Mouse (Mus musculus) hindbrain, embryonic 14.5 days (tissue): ENCODE data around the gene Tmtc2. TPM values are rescaled to one million over a fixed set of nuclear protein-coding genes. Genes with fewer than 3 reads are reported as not detected.
A peak's percentile ranks its signal among the peaks of the same experiment; 100 is the strongest.

ENCODE experiments used
- ATAC-seq: fragments of 200-750 bp; cut with Nextera tagmentation; 2 replicates; pipeline ENCODE4 v1.8.0; 2017; ENCODE audit warnings: moderate number of reproducible peaks, mild to moderate bottlenecking, moderate TSS enrichment, moderate library complexity; ENCODE audit not compliant: low FRiP score
- DNase-seq: peaks from one replicate; pipeline ENCODE4 v3.0.0-alpha.2; 2015; ENCODE audit warnings: low spot score
- H3K27ac ChIP-seq: fragments of 300-500 bp; sonication (generic); 2 replicates; pipeline ENCODE4 v1.5.1; 2014; ENCODE audit warnings: mild to moderate bottlenecking, moderate library complexity
- H3K27me3 ChIP-seq: fragments of 300-500 bp; sonication (generic); 2 replicates; pipeline ENCODE4 v1.6.1; 2014; ENCODE audit warnings: mild to moderate bottlenecking, low read length, mixed read lengths; ENCODE audit not compliant: control insufficient read depth, insufficient read depth
- H3K36me3 ChIP-seq: fragments of 300-500 bp; sonication (generic); replicated peaks from 2 replicates; pipeline ENCODE4 v1.6.1; 2014; ENCODE audit not compliant: control insufficient read depth, insufficient read depth
- H3K4me1 ChIP-seq: fragments of 300-500 bp; sonication (generic); replicated peaks from 2 replicates; pipeline ENCODE4 v1.6.1; 2014; ENCODE audit warnings: antibody characterized with exemption, low read length, mixed read lengths; ENCODE audit not compliant: control insufficient read depth, insufficient read depth
- H3K4me2 ChIP-seq: fragments of 300-500 bp; sonication (generic); replicated peaks from 2 replicates; pipeline ENCODE4 v1.6.1; 2014; ENCODE audit warnings: mild to moderate bottlenecking, moderate library complexity
- H3K4me3 ChIP-seq: fragments of 300-500 bp; sonication (generic); replicated peaks from 2 replicates; pipeline ENCODE4 v1.5.1; 2014; ENCODE audit warnings: mild to moderate bottlenecking, low read length
- H3K9ac ChIP-seq: fragments of 300-500 bp; sonication (generic); 2 replicates; pipeline ENCODE4 v1.6.1; 2014
- H3K9me3 ChIP-seq: fragments of 300-500 bp; sonication (generic); 2 replicates; pipeline ENCODE4 v1.6.1; 2016; ENCODE audit warnings: low read length; ENCODE audit not compliant: control insufficient read depth
- WGBS: fragments of 180-500 bp; shearing (Covaris S2); extraction: QIAGEN DNeasy Blood & Tissue Kit; methylation state at CpG from one replicate; pipeline ENCODE4 v1.1.7; 2014; 5-methylcytosine and 5-hydroxymethylcytosine counted together
- polyA plus RNA-seq: library from polyadenylated mRNA; unstranded; fragments of >200 nt; fragmentation: Nextera tagmentation; extraction: Ambion mirVana; gene quantifications from 2 replicates; pipeline ENCODE4 v1.2.1, GENCODE M21; 2014

Tmtc2 gene
- polyA plus RNA-seq, 1 experiment from 2014 or later, result 7.3 TPM

GRCm38 (mm10) chr10:105222904-105223303, 351.3 kb downstream of the Tmtc2 start:
- Histone ChIP-seq H3K9ac (no peak overlapping the region), H3K27me3 (no peaks in the 10 kb centered on the region)
- ATAC-seq, result no peak

GRCm38 (mm10) chr10:105201491-105201890, 372.8 kb downstream of the Tmtc2 start:
- H3K4me3 ChIP-seq, result no peak overlapping the region
- no peak overlapping the region for H3K9ac ChIP-seq
- ATAC-seq, result no peak
- H3K9me3 ChIP-seq, result no peaks in the 10 kb centered on the region
- WGBS, result 37% methylated on average over 10 of the region's 10 CpGs
- peak overlapping the region; percentile 12; the same call in 1 of the 2 replicates for H3K4me2 ChIP-seq
- 0 out of 2 replicates have a peak overlapping the region, but pooled peaks have one; percentile 11 for H3K27ac ChIP-seq
- H3K27me3 ChIP-seq, result no peaks in the 10 kb centered on the region
- H3K4me1 ChIP-seq, result peaks cover 13% of the 10 kb centered on the region
- no peak for DNase-seq
- H3K36me3 ChIP-seq, result no peaks in the 10 kb centered on the region

More at GRCm38 (mm10) chr10:105222904-105223303, 351.3 kb downstream of the Tmtc2 start:
- no peaks in the 10 kb centered on the region for H3K36me3 ChIP-seq
- no peak for DNase-seq
- H3K27ac ChIP-seq, result no peak overlapping the region
- no peaks in the 10 kb centered on the region for H3K4me1 ChIP-seq
- H3K4me3 ChIP-seq, result no peak overlapping the region
- no peak overlapping the region for H3K4me2 ChIP-seq
- no peaks in the 10 kb centered on the region for H3K9me3 ChIP-seq
- WGBS, result 97% methylated on average over 5 of the region's 5 CpGs

GRCm38 (mm10) chr10:105200678-105201077, 373.6 kb downstream of the Tmtc2 start:
- WGBS, result 51% methylated on average over 2 of the region's 2 CpGs
- DNase-seq, result no peak
- Histone ChIP-seq H3K4me3 (no peak overlapping the region), H3K36me3 (no peaks in the 10 kb centered on the region), H3K9me3 (no peaks in the 10 kb centered on the region), H3K27me3 (no peaks in the 10 kb centered on the region), H3K4me1 (peaks cover 13% of the 10 kb centered on the region), H3K9ac (no peak overlapping the region), H3K27ac (no peak overlapping the region), H3K4me2 (no peak overlapping the region)
- ATAC-seq, result peak; percentile 47; the same call in 1 of the 2 replicates

- H3K27ac ChIP-seq, result peak overlapping the region; percentile 65
- no peak overlapping the region for H3K4me3 ChIP-seq
- ATAC-seq (peak; percentile 86; the same call in 1 of the 2 replicates), DNase-seq (peak; percentile 32)
- 6% methylated on average over 4 of the region's 4 CpGs for WGBS
- H3K4me2 ChIP-seq, result no peak overlapping the region
- H3K9me3 ChIP-seq, result no peaks in the 10 kb centered on the region
- no peaks in the 10 kb centered on the region for H3K36me3 ChIP-seq
- H3K9ac ChIP-seq, result no peak overlapping the region
- no peaks in the 10 kb centered on the region for H3K27me3 ChIP-seq
- peaks cover 13% of the 10 kb centered on the region for H3K4me1 ChIP-seq
These were observed 374.2 kb downstream of the Tmtc2 start for GRCm38 (mm10) chr10:105200092-105200491.

- Histone ChIP-seq H3K27ac (peak overlapping the region; percentile 65), H3K4me3 (no peak overlapping the region), H3K9ac (no peak overlapping the region), H3K4me2 (no peak overlapping the region), H3K4me1 (peaks cover 13% of the 10 kb centered on the region), H3K27me3 (no peaks in the 10 kb centered on the region), H3K36me3 (no peaks in the 10 kb centered on the region), H3K9me3 (no peaks in the 10 kb centered on the region)
- no peak for DNase-seq
- WGBS, result 34% methylated on average over 5 of the region's 5 CpGs
- no peak for ATAC-seq
These were observed 374.7 kb downstream of the Tmtc2 start for GRCm38 (mm10) chr10:105199515-105199914.

GRCm38 (mm10) chr10:105195377-105195776, 378.9 kb downstream of the Tmtc2 start:
- Histone ChIP-seq H3K9me3 (no peaks in the 10 kb centered on the region), H3K9ac (no peak overlapping the region), H3K27ac (no peak overlapping the region), H3K27me3 (no peaks in the 10 kb centered on the region), H3K4me2 (no peak overlapping the region), H3K36me3 (no peaks in the 10 kb centered on the region), H3K4me1 (peaks cover 10% of the 10 kb centered on the region), H3K4me3 (no peak overlapping the region)
- ATAC-seq (no peak), DNase-seq (no peak)
- 88% methylated on average over 2 of the region's 2 CpGs for WGBS

- no peak overlapping the region for H3K27ac ChIP-seq
- no peaks in the 10 kb centered on the region for H3K27me3 ChIP-seq
- ATAC-seq (no peak), DNase-seq (no peak)
- no peak overlapping the region for H3K4me3 ChIP-seq
- 61% methylated on average over 4 of the region's 4 CpGs for WGBS
- H3K9me3 ChIP-seq, result no peaks in the 10 kb centered on the region
- H3K9ac ChIP-seq, result no peak overlapping the region
- H3K36me3 ChIP-seq, result no peaks in the 10 kb centered on the region
- H3K4me2 ChIP-seq, result no peak overlapping the region
- H3K4me1 ChIP-seq, result no peaks in the 10 kb centered on the region
These were observed 380.3 kb downstream of the Tmtc2 start for GRCm38 (mm10) chr10:105193756-105194460.

- no peak overlapping the region for H3K4me2 ChIP-seq
- ATAC-seq (no peak), DNase-seq (no peak)
- no peaks in the 10 kb centered on the region for H3K36me3 ChIP-seq
- H3K4me3 ChIP-seq, result no peak overlapping the region
- WGBS, result 95% methylated on average over 2 of the region's 2 CpGs
- H3K4me1 ChIP-seq, result no peaks in the 10 kb centered on the region
- no peaks in the 10 kb centered on the region for H3K27me3 ChIP-seq
- H3K9me3 ChIP-seq, result no peaks in the 10 kb centered on the region
- H3K27ac ChIP-seq, result no peak overlapping the region
- H3K9ac ChIP-seq, result no peak overlapping the region
These were observed 382.2 kb downstream of the Tmtc2 start for GRCm38 (mm10) chr10:105192071-105192470.

GRCm38 (mm10) chr10:105189746-105190145, 384.5 kb downstream of the Tmtc2 start:
- no peaks in the 10 kb centered on the region for H3K27me3 ChIP-seq
- DNase-seq, result no peak
- no peaks in the 10 kb centered on the region for H3K9me3 ChIP-seq
- H3K9ac ChIP-seq, result no peak overlapping the region
- no peak overlapping the region for H3K4me2 ChIP-seq
- H3K36me3 ChIP-seq, result no peaks in the 10 kb centered on the region
- no peak for ATAC-seq
- H3K4me1 ChIP-seq, result no peaks in the 10 kb centered on the region
- H3K4me3 ChIP-seq, result no peak overlapping the region
- 43% methylated on average over 4 of the region's 4 CpGs for WGBS
- no peak overlapping the region for H3K27ac ChIP-seq
